Mouse (Mus musculus) stomach, embryonic 15.5 days (tissue): ENCODE data around the gene Mtmr1. TPM values are rescaled to one million over a fixed set of nuclear protein-coding genes. Genes with fewer than 3 reads are reported as not detected.

ENCODE experiments used
- ATAC-seq: fragments of 200-750 bp; cut with Nextera tagmentation; 2 replicates; pipeline ENCODE4 v1.8.0; 2017; ENCODE audit warnings: low read depth, moderate number of reproducible peaks, moderate TSS enrichment; ENCODE audit not compliant: insufficient read depth, low FRiP score
- H3K27ac ChIP-seq: fragments of 300-500 bp; sonication (generic); 2 replicates; pipeline ENCODE4 v1.5.1; 2015; ENCODE audit warnings: mild to moderate bottlenecking, inconsistent platforms
- H3K27me3 ChIP-seq: fragments of 300-500 bp; sonication (generic); replicated peaks from 2 replicates; pipeline ENCODE4 v1.6.1; 2015; ENCODE audit warnings: inconsistent platforms
- H3K36me3 ChIP-seq: fragments of 300-500 bp; sonication (generic); 2 replicates; pipeline ENCODE4 v1.6.1; 2015; ENCODE audit warnings: inconsistent platforms
- H3K4me1 ChIP-seq: fragments of 300-500 bp; sonication (generic); 2 replicates; pipeline ENCODE4 v1.6.1; 2015; ENCODE audit warnings: inconsistent platforms
- H3K4me2 ChIP-seq: fragments of 300-500 bp; sonication (generic); 2 replicates; pipeline ENCODE4 v1.6.1; 2015; ENCODE audit warnings: mild to moderate bottlenecking, inconsistent platforms
- H3K4me3 ChIP-seq: fragments of 300-500 bp; sonication (generic); replicated peaks from 2 replicates; pipeline ENCODE4 v1.5.1; 2015; ENCODE audit warnings: inconsistent platforms
- H3K9ac ChIP-seq: fragments of 300-500 bp; sonication (generic); 2 replicates; pipeline ENCODE4 v1.6.1; 2015; ENCODE audit warnings: inconsistent platforms
- H3K9me3 ChIP-seq: fragments of 300-500 bp; sonication (generic); 2 replicates; pipeline ENCODE4 v1.6.1; 2016; ENCODE audit warnings: inconsistent platforms
- WGBS: fragments of 180-500 bp; shearing (Covaris S2); methylation state at CpG from one replicate; pipeline ENCODE4 v1.1.7; 2015; 5-methylcytosine and 5-hydroxymethylcytosine counted together
- polyA plus RNA-seq: library from polyadenylated mRNA; unstranded; fragments of >200 nt; fragmentation: Nextera tagmentation; extraction: Ambion mirVana; gene quantifications from 2 replicates; pipeline ENCODE4 v1.2.1, GENCODE M21; 2015

Mtmr1 gene
- polyA plus RNA-seq, 1 experiment from 2014 or later = 10.2 TPM

- Histone ChIP-seq H3K36me3 (no peaks in the 10 kb centered on the region), H3K9me3 (no peaks in the 10 kb centered on the region), H3K9ac (no peak overlapping the region), H3K4me2 (no peak overlapping the region), H3K4me3 (no peak overlapping the region), H3K27ac (no peak overlapping the region), H3K4me1 (no peaks in the 10 kb centered on the region), H3K27me3 (no peaks in the 10 kb centered on the region)
- 82% methylated on average over 1 of the region's 1 CpGs for WGBS
- ATAC-seq = no peak
Measured at GRCm38 (mm10) chrX:71408386-71408785, 43.8 kb downstream of the Mtmr1 start.

GRCm38 (mm10) chrX:71412776-71413175 is 48.2 kb downstream of the Mtmr1 start:
- Histone ChIP-seq H3K9me3 (no peaks in the 10 kb centered on the region), H3K4me1 (no peaks in the 10 kb centered on the region), H3K4me3 (no peak overlapping the region), H3K27ac (no peak overlapping the region), H3K9ac (no peak overlapping the region), H3K4me2 (no peak overlapping the region), H3K36me3 (no peaks in the 10 kb centered on the region), H3K27me3 (no peaks in the 10 kb centered on the region)
- no peak for ATAC-seq
- 70% methylated on average over 3 of the region's 3 CpGs for WGBS

GRCm38 (mm10) chrX:71413616-71414015 is 49.1 kb downstream of the Mtmr1 start:
- no peak overlapping the region for H3K9ac ChIP-seq
- no peak for ATAC-seq
- no peak overlapping the region for H3K27ac ChIP-seq
- no peaks in the 10 kb centered on the region for H3K9me3 ChIP-seq
- 86% methylated on average over 4 of the region's 4 CpGs for WGBS
- no peak overlapping the region for H3K4me3 ChIP-seq
- no peaks in the 10 kb centered on the region for H3K27me3 ChIP-seq
- no peaks in the 10 kb centered on the region for H3K4me1 ChIP-seq
- H3K36me3 ChIP-seq = no peaks in the 10 kb centered on the region
- no peak overlapping the region for H3K4me2 ChIP-seq

- Histone ChIP-seq H3K27ac (no peak overlapping the region), H3K4me2 (no peak overlapping the region), H3K9me3 (no peaks in the 10 kb centered on the region), H3K4me1 (no peaks in the 10 kb centered on the region), H3K4me3 (no peak overlapping the region), H3K27me3 (no peaks in the 10 kb centered on the region), H3K9ac (no peak overlapping the region), H3K36me3 (no peaks in the 10 kb centered on the region)
- no peak for ATAC-seq
- 63% methylated on average over 1 of the region's 1 CpGs for WGBS
Measured at GRCm38 (mm10) chrX:71424852-71425251, 60.3 kb downstream of the Mtmr1 start.

GRCm38 (mm10) chrX:71425746-71426519 is 61.4 kb downstream of the Mtmr1 start:
- Histone ChIP-seq H3K9ac (no peak overlapping the region), H3K4me1 (no peaks in the 10 kb centered on the region), H3K4me2 (no peak overlapping the region), H3K4me3 (no peak overlapping the region), H3K9me3 (no peaks in the 10 kb centered on the region), H3K27me3 (no peaks in the 10 kb centered on the region), H3K36me3 (no peaks in the 10 kb centered on the region), H3K27ac (no peak overlapping the region)
- whole genome bisulfite sequencing = 46% methylated on average over 9 of the region's 9 CpGs
- peak; percentile 50; the same call in 1 of the 2 replicates for ATAC-seq

- Histone ChIP-seq H3K4me1 (no peaks in the 10 kb centered on the region), H3K4me3 (no peak overlapping the region), H3K4me2 (no peak overlapping the region), H3K27me3 (no peaks in the 10 kb centered on the region), H3K9me3 (no peaks in the 10 kb centered on the region), H3K9ac (no peak overlapping the region), H3K27ac (no peak overlapping the region), H3K36me3 (no peaks in the 10 kb centered on the region)
- ATAC-seq = no peak
Measured at GRCm38 (mm10) chrX:71427491-71427890, 62.9 kb downstream of the Mtmr1 start.

GRCm38 (mm10) chrX:71430900-71431299 is 66.3 kb downstream of the Mtmr1 start:
- no peaks in the 10 kb centered on the region for H3K4me1 ChIP-seq
- no peak overlapping the region for H3K9ac ChIP-seq
- no peak for ATAC-seq
- H3K9me3 ChIP-seq = no peaks in the 10 kb centered on the region
- no peak overlapping the region for H3K27ac ChIP-seq
- H3K27me3 ChIP-seq = no peaks in the 10 kb centered on the region
- no peak overlapping the region for H3K4me3 ChIP-seq
- no peak overlapping the region for H3K4me2 ChIP-seq
- no peaks in the 10 kb centered on the region for H3K36me3 ChIP-seq
- WGBS = 92% methylated on average over 5 of the region's 5 CpGs

- no peaks in the 10 kb centered on the region for H3K4me1 ChIP-seq
- no peak for ATAC-seq
- no peak overlapping the region for H3K4me3 ChIP-seq
- no peak overlapping the region for H3K9ac ChIP-seq
- H3K9me3 ChIP-seq = no peaks in the 10 kb centered on the region
- H3K36me3 ChIP-seq = no peaks in the 10 kb centered on the region
- H3K27ac ChIP-seq = no peak overlapping the region
- H3K27me3 ChIP-seq = no peaks in the 10 kb centered on the region
- WGBS = 90% methylated on average over 1 of the region's 1 CpGs
- no peak overlapping the region for H3K4me2 ChIP-seq
Measured at GRCm38 (mm10) chrX:71434448-71434847, 69.9 kb downstream of the Mtmr1 start.

- H3K27ac ChIP-seq = no peak overlapping the region
- H3K36me3 ChIP-seq = no peaks in the 10 kb centered on the region
- H3K9me3 ChIP-seq = no peaks in the 10 kb centered on the region
- ATAC-seq = no peak
- WGBS = 68% methylated on average over 8 of the region's 8 CpGs
- H3K4me1 ChIP-seq = no peaks in the 10 kb centered on the region
- H3K4me3 ChIP-seq = no peak overlapping the region
- no peak overlapping the region for H3K9ac ChIP-seq
- no peak overlapping the region for H3K4me2 ChIP-seq
- no peaks in the 10 kb centered on the region for H3K27me3 ChIP-seq
Measured at GRCm38 (mm10) chrX:71434860-71435259, 70.3 kb downstream of the Mtmr1 start.

- no peaks in the 10 kb centered on the region for H3K4me1 ChIP-seq
- no peak overlapping the region for H3K27ac ChIP-seq
- H3K27me3 ChIP-seq = no peaks in the 10 kb centered on the region
- 89% methylated on average over 2 of the region's 2 CpGs for WGBS
- H3K4me2 ChIP-seq = no peak overlapping the region
- no peak for ATAC-seq
- no peak overlapping the region for H3K4me3 ChIP-seq
- no peaks in the 10 kb centered on the region for H3K36me3 ChIP-seq
- no peak overlapping the region for H3K9ac ChIP-seq
- H3K9me3 ChIP-seq = no peaks in the 10 kb centered on the region
Measured at GRCm38 (mm10) chrX:71435542-71435941, 71.0 kb downstream of the Mtmr1 start.

- H3K9me3 ChIP-seq = no peaks in the 10 kb centered on the region
- no peak overlapping the region for H3K4me3 ChIP-seq
- no peaks in the 10 kb centered on the region for H3K27me3 ChIP-seq
- H3K9ac ChIP-seq = no peak overlapping the region
- 80% methylated on average over 6 of the region's 6 CpGs for WGBS
- no peaks in the 10 kb centered on the region for H3K4me1 ChIP-seq
- ATAC-seq = no peak
- no peaks in the 10 kb centered on the region for H3K36me3 ChIP-seq
- no peak overlapping the region for H3K4me2 ChIP-seq
- no peak overlapping the region for H3K27ac ChIP-seq
Measured at GRCm38 (mm10) chrX:71439473-71439872, 74.9 kb downstream of the Mtmr1 start.

GRCm38 (mm10) chrX:71442916-71443315 is 78.4 kb downstream of the Mtmr1 start:
- Histone ChIP-seq H3K4me3 (no peak overlapping the region), H3K4me2 (no peak overlapping the region), H3K9ac (no peak overlapping the region), H3K27ac (no peak overlapping the region), H3K9me3 (no peaks in the 10 kb centered on the region), H3K4me1 (no peaks in the 10 kb centered on the region), H3K36me3 (no peaks in the 10 kb centered on the region), H3K27me3 (no peaks in the 10 kb centered on the region)
- ATAC-seq = no peak
- WGBS = 77% methylated on average over 5 of the region's 5 CpGs
